Mouse (Mus musculus): ENCODE measurements around the gene Mdk. TPM values are rescaled to one million over a fixed set of nuclear protein-coding genes. Genes with fewer than 3 reads are reported as not detected.

The Mdk gene
- polyA plus RNA-seq (2014; fragmentation: Nextera tagmentation; extraction: Ambion mirVana), result 352 and 435 TPM in 2 replicates

DNA sequence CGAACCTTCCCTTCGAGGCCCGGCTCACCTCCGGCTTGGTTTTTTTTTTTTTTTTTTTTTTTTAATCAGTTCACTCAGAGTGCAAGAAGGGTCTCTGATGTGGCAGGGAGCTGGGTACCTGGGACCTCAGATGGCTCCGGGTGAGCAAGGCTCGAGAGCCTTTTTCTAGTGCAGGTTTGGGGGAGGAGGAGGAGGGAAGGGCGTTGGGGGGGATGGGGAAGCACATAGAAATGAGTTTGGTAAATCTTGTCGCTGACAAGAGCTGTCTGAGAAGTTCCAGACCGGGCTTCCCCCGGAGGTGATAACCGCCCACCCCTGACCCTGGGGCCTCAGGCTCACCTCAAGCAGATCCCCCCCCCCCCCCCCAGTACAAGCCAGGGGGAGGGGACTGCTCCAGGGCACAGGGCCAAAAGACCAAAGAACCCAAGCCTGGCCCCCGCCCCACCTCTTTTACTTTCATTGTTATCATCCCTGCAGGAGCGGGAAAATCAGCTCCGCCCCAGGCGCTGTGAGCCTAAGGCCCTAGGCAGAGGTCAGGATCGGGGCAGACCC, at the start of gene Mdk:
Gene Mdk (minus strand): TSS at position 138 of the 552 bp plus-strand sequence.
- Histone ChIP-seq H3K9ac (ENCODE audit: low read length) (peak within 1 kb of the TSS; percentile 85), H3K4me2 (ENCODE audit: low read length) (peak within 1 kb of the TSS; percentile 89), H3K4me1 (ENCODE audit: control insufficient read depth in 2 of 2, insufficient read depth in 2 of 2, low read length in 2 of 2) (peaks cover 25 to 42% of the 10 kb centered on the region in 2 experiments), H3K9me3 (ENCODE audit: control insufficient read depth, low read length) (no peaks in the 10 kb centered on the region), H3K27me3 (ENCODE audit: control insufficient read depth, insufficient read depth, low read length) (no peaks in the 10 kb centered on the region), H3K27ac (replicated peaks in 1 of 2; ENCODE audit: control insufficient read depth in 1 of 2, insufficient read depth in 1 of 2, low read depth in 2 of 2, low read length in 2 of 2) (peak within 1 kb of the TSS; percentile 84 to 91), H3K4me3 (ENCODE audit: control insufficient read depth in 1 of 2, insufficient read depth in 1 of 2, low read depth in 1 of 2, low read length in 2 of 2) (peak within 1 kb of the TSS; percentile 64 to 69), H3K36me3 (ENCODE audit: control insufficient read depth, insufficient read depth, low read length) (peaks cover 46% of the 10 kb centered on the region)
- peak; percentile 5; the same call in 1 of the 2 replicates for ATAC-seq (ENCODE audit: insufficient number of reproducible peaks, insufficient read depth, low FRiP score, low read depth)
- 4% methylated on average over 16 of the region's 16 CpGs for WGBS

DNA sequence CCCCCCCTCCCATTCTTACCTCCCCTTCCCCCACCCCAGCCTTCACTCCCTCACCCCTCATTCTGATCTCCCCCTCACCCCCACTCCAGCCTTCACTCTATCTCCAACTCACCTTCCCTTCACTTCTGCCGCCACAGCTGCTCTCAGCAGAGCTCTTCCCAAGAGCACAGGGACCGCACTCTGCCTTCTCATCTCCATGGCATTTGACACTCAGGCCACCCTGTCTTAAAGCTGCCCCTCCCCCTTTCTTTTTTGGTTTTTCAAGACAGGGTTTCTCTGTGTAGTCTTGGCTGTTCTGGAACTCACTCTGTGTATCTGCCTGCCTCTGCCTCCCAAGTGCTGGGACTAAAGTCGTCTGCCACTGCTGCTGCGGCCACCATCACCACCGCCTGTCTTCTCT, 48.7 kb upstream of the Mdk start:
- 53% methylated on average over 5 of the region's 5 CpGs for WGBS
- peaks cover 13% of the 10 kb centered on the region for H3K27me3 ChIP-seq (ENCODE audit: control insufficient read depth, insufficient read depth, low read length)
- no peak for ATAC-seq (ENCODE audit: insufficient number of reproducible peaks, insufficient read depth, low FRiP score, low read depth)
- H3K4me3 ChIP-seq (ENCODE audit: control insufficient read depth in 1 of 2, insufficient read depth in 1 of 2, low read depth in 1 of 2, low read length in 2 of 2), result no peak overlapping the region
- H3K9me3 ChIP-seq (ENCODE audit: control insufficient read depth, low read length), result no peaks in the 10 kb centered on the region
- no peak overlapping the region for H3K9ac ChIP-seq (ENCODE audit: low read length)
- H3K4me2 ChIP-seq (ENCODE audit: low read length), result no peak overlapping the region
- H3K27ac ChIP-seq (replicated peaks in 1 of 2; ENCODE audit: control insufficient read depth in 1 of 2, insufficient read depth in 1 of 2, low read depth in 2 of 2, low read length in 2 of 2), result no peak overlapping the region
- H3K36me3 ChIP-seq (ENCODE audit: control insufficient read depth, insufficient read depth, low read length), result no peaks in the 10 kb centered on the region
- H3K4me1 ChIP-seq (ENCODE audit: control insufficient read depth in 2 of 2, insufficient read depth in 2 of 2, low read length in 2 of 2), result peaks cover 21 to 38% of the 10 kb centered on the region in 2 experiments

GRCm38 (mm10) chr2:91980245-91980644, 48.1 kb upstream of the Mdk start:
- H3K9me3 ChIP-seq (ENCODE audit: control insufficient read depth, low read length), result no peaks in the 10 kb centered on the region
- H3K36me3 ChIP-seq (ENCODE audit: control insufficient read depth, insufficient read depth, low read length), result no peaks in the 10 kb centered on the region
- peaks cover 19% of the 10 kb centered on the region for H3K27me3 ChIP-seq (ENCODE audit: control insufficient read depth, insufficient read depth, low read length)
- H3K4me1 ChIP-seq (ENCODE audit: control insufficient read depth in 2 of 2, insufficient read depth in 2 of 2, low read length in 2 of 2), result peaks cover 24 to 43% of the 10 kb centered on the region in 2 experiments
- no peak for ATAC-seq (ENCODE audit: insufficient number of reproducible peaks, insufficient read depth, low FRiP score, low read depth)
- no peak overlapping the region for H3K4me2 ChIP-seq (ENCODE audit: low read length)
- WGBS, result 36% methylated on average over 4 of the region's 4 CpGs
- H3K9ac ChIP-seq (ENCODE audit: low read length), result no peak overlapping the region
- H3K4me3 ChIP-seq (ENCODE audit: control insufficient read depth in 1 of 2, insufficient read depth in 1 of 2, low read depth in 1 of 2, low read length in 2 of 2), result no peak overlapping the region
- H3K27ac ChIP-seq (replicated peaks in 1 of 2; ENCODE audit: control insufficient read depth in 1 of 2, insufficient read depth in 1 of 2, low read depth in 2 of 2, low read length in 2 of 2), result no peak overlapping the region

DNA sequence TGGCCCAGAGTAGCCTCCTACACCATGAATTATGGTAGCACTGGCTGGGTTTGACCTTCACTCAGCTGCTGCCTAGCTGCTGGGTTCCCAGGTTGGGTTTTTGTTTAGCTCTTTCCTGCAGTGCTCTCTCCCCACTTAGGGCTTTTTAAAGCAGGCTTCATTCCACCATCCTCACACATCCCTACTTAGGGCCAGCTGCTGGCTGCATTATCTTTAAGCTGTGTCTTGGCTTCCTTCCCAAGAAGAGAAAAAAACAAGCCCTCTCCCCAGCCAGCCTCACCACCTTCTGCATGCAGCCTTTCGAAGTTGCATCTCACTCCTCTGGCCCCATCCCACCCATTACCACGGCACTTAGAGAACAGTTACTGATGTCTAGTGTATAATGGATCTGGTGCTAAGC, 46.5 kb upstream of the Mdk start:
- WGBS, result 14% methylated on average over 2 of the region's 2 CpGs
- Histone ChIP-seq H3K9ac (ENCODE audit: low read length) (no peak overlapping the region), H3K27me3 (ENCODE audit: control insufficient read depth, insufficient read depth, low read length) (peaks cover 29% of the 10 kb centered on the region), H3K4me2 (ENCODE audit: low read length) (no peak overlapping the region), H3K4me3 (ENCODE audit: control insufficient read depth in 1 of 2, insufficient read depth in 1 of 2, low read depth in 1 of 2, low read length in 2 of 2) (no peak overlapping the region), H3K27ac (replicated peaks in 1 of 2; ENCODE audit: control insufficient read depth in 1 of 2, insufficient read depth in 1 of 2, low read depth in 2 of 2, low read length in 2 of 2) (peak overlapping the region; percentile 42 to 55), H3K4me1 (ENCODE audit: control insufficient read depth in 2 of 2, insufficient read depth in 2 of 2, low read length in 2 of 2) (peaks cover 16 to 35% of the 10 kb centered on the region in 2 experiments), H3K9me3 (ENCODE audit: control insufficient read depth, low read length) (no peaks in the 10 kb centered on the region), H3K36me3 (ENCODE audit: control insufficient read depth, insufficient read depth, low read length) (no peaks in the 10 kb centered on the region)
- no peak for ATAC-seq (ENCODE audit: insufficient number of reproducible peaks, insufficient read depth, low FRiP score, low read depth)

- H3K36me3 ChIP-seq (ENCODE audit: control insufficient read depth, insufficient read depth, low read length), result no peaks in the 10 kb centered on the region
- no peak overlapping the region for H3K4me3 ChIP-seq (ENCODE audit: control insufficient read depth in 1 of 2, insufficient read depth in 1 of 2, low read depth in 1 of 2, low read length in 2 of 2)
- peaks cover 16 to 35% of the 10 kb centered on the region in 2 experiments for H3K4me1 ChIP-seq (ENCODE audit: control insufficient read depth in 2 of 2, insufficient read depth in 2 of 2, low read length in 2 of 2)
- no peak overlapping the region for H3K4me2 ChIP-seq (ENCODE audit: low read length)
- H3K9ac ChIP-seq (ENCODE audit: low read length), result no peak overlapping the region
- peak overlapping the region; percentile 42 to 55; a peak in 3 of 4 replicates for H3K27ac ChIP-seq (replicated peaks in 1 of 2; ENCODE audit: control insufficient read depth in 1 of 2, insufficient read depth in 1 of 2, low read depth in 2 of 2, low read length in 2 of 2)
- 60% methylated on average over 4 of the region's 4 CpGs for WGBS
- H3K27me3 ChIP-seq (ENCODE audit: control insufficient read depth, insufficient read depth, low read length), result peaks cover 29% of the 10 kb centered on the region
- H3K9me3 ChIP-seq (ENCODE audit: control insufficient read depth, low read length), result no peaks in the 10 kb centered on the region
- ATAC-seq (ENCODE audit: insufficient number of reproducible peaks, insufficient read depth, low FRiP score, low read depth), result no peak
Measured at GRCm38 (mm10) chr2:91977960-91978359, 45.9 kb upstream of the Mdk start.

- Histone ChIP-seq H3K36me3 (ENCODE audit: control insufficient read depth, insufficient read depth, low read length) (no peaks in the 10 kb centered on the region), H3K4me3 (ENCODE audit: control insufficient read depth in 1 of 2, insufficient read depth in 1 of 2, low read depth in 1 of 2, low read length in 2 of 2) (peak within 1 kb of the TSS; percentile 42 to 49), H3K27ac (replicated peaks in 1 of 2; ENCODE audit: control insufficient read depth in 1 of 2, insufficient read depth in 1 of 2, low read depth in 2 of 2, low read length in 2 of 2) (no peak within 1 kb of the TSS), H3K9me3 (ENCODE audit: control insufficient read depth, low read length) (no peaks in the 10 kb centered on the region), H3K27me3 (ENCODE audit: control insufficient read depth, insufficient read depth, low read length) (peaks cover 29% of the 10 kb centered on the region), H3K4me1 (ENCODE audit: control insufficient read depth in 2 of 2, insufficient read depth in 2 of 2, low read length in 2 of 2) (peaks cover 33 to 53% of the 10 kb centered on the region in 2 experiments), H3K4me2 (ENCODE audit: low read length) (peak within 1 kb of the TSS; percentile 87), H3K9ac (ENCODE audit: low read length) (peak within 1 kb of the TSS; percentile 61)
- WGBS, result 2% methylated on average over 79 of the region's 79 CpGs
- 0 out of 2 replicates have a peak, but pooled peaks have one; percentile 7 for ATAC-seq (ENCODE audit: insufficient number of reproducible peaks, insufficient read depth, low FRiP score, low read depth)
Measured at GRCm38 (mm10) chr2:91975581-91976541, 43.8 kb upstream of the Mdk start, which contains the start of gene Dgkz. Gene Dgkz, minus strand, starts transcription at chr2:91975864.

GRCm38 (mm10) chr2:91973416-91974135, 41.5 kb upstream of the Mdk start:
- Histone ChIP-seq H3K27me3 (ENCODE audit: control insufficient read depth, insufficient read depth, low read length) (peaks cover 29% of the 10 kb centered on the region), H3K4me1 (ENCODE audit: control insufficient read depth in 2 of 2, insufficient read depth in 2 of 2, low read length in 2 of 2) (peaks cover 33 to 46% of the 10 kb centered on the region in 2 experiments), H3K36me3 (ENCODE audit: control insufficient read depth, insufficient read depth, low read length) (no peaks in the 10 kb centered on the region), H3K4me2 (ENCODE audit: low read length) (no peak overlapping the region), H3K27ac (replicated peaks in 1 of 2; ENCODE audit: control insufficient read depth in 1 of 2, insufficient read depth in 1 of 2, low read depth in 2 of 2, low read length in 2 of 2) (no peak overlapping the region), H3K9me3 (ENCODE audit: control insufficient read depth, low read length) (no peaks in the 10 kb centered on the region), H3K4me3 (ENCODE audit: control insufficient read depth in 1 of 2, insufficient read depth in 1 of 2, low read depth in 1 of 2, low read length in 2 of 2) (no peak overlapping the region), H3K9ac (ENCODE audit: low read length) (no peak overlapping the region)
- no peak for ATAC-seq (ENCODE audit: insufficient number of reproducible peaks, insufficient read depth, low FRiP score, low read depth)
- WGBS, result 53% methylated on average over 7 of the region's 7 CpGs

Data from heart, embryonic 14.5 days (tissue).